Mouse (Mus musculus) cerebral cortex, adult 2 months (tissue): ENCODE measurements around the gene Olfr1302.

Source experiments
- WGBS: fragments of 180-500 bp; shearing (Covaris S2); methylation state at CpG from one replicate; pipeline ENCODE4 v1.1.7; 2018; 5-methylcytosine and 5-hydroxymethylcytosine counted together

Gene Olfr1302

DNA sequence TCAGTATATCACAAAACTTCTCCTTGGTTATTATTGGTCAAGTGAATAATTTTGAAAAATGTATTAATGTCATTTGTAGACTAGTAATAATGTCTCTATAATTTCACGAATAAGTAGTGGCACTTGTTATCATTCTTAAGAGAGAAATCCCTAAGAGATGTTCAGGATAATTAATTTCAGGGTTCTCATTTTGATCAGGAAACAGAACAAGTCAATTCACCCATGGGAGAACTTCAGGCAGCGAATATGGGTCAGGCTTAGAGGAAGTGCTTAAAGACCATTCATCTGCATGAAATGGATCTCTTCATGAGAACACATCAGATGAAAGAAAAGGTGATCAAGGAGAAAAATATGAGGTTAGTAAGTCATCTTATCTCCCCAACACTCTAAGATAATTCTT lies at the start of gene Olfr1302:
Olfr1302 (plus strand) TSS at position 301 of the 400 bp plus-strand sequence.
- WGBS = 84% methylated on average over 2 of the region's 2 CpGs

DNA sequence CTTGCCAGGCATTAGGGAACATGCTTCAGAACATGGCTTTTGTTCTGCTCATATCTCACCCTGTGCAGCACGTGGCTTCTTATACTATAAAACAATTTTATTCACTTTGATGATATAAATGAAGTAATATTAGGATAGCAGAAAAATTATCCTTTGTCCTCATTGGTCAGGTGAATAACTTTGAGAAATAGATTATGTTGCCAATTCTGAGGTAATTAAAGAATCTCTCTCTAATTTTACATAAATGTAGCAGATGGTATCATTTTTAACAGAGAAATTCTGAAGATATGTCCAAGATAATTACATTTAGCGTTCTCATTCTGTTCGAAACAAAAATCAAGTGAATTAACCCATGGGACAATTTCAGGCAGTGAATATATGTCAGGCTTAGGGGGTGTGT lies 26.5 kb upstream of the Olfr1302 start, which contains the start of gene Olfr1301:
Olfr1301 (plus strand) TSS at position 301 of the 400 bp plus-strand sequence.
- 73% methylated on average over 3 of the region's 3 CpGs for WGBS

DNA sequence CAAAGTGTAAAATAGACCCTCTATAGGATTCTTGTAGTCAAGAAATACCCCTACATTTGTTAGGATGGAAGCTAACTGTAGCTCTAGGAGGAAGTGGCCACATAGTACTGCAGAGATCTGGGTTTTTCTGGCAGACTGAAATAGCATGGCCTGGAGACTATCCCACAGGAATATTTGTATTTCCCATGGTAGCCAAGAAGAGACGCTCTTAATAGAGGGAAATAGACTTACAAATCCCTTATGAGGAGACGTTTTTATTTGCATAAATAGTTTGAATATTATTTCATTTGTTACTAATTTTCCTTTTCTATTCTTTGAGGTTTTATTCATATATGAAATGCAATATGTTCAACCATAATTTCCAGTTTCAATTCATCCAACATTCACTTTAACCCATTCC lies 43.0 kb downstream of the Olfr1302 start, which contains the start of gene Olfr1303:
Olfr1303 (minus strand) TSS at position 101 of the 400 bp plus-strand sequence.
- 89% methylated on average over 2 of the region's 2 CpGs for WGBS
